Mouse (Mus musculus) neural tube, embryonic 12.5 days (tissue): Measurements from ENCODE around the gene Sphk2. TPM values are rescaled to one million over a fixed set of nuclear protein-coding genes. Genes with fewer than 3 reads are reported as not detected.
A peak's percentile ranks its signal among the peaks of the same experiment; 100 is the strongest.

ENCODE experiments used
- ATAC-seq: fragments of 200-750 bp; cut with Nextera tagmentation; 2 replicates; pipeline ENCODE4 v1.8.0; 2017; ENCODE audit warnings: low read depth, mild to moderate bottlenecking, moderate TSS enrichment, moderate library complexity; ENCODE audit not compliant: low FRiP score
- H3K27ac ChIP-seq: fragments of 300-500 bp; sonication (generic); 2 replicates; pipeline ENCODE4 v1.5.1; 2016
- H3K27me3 ChIP-seq: fragments of 300-500 bp; sonication (generic); replicated peaks from 2 replicates; pipeline ENCODE4 v1.6.1; 2016; ENCODE audit warnings: mild to moderate bottlenecking
- H3K36me3 ChIP-seq: fragments of 300-500 bp; sonication (generic); 2 replicates; pipeline ENCODE4 v1.6.1; 2016; ENCODE audit warnings: mild to moderate bottlenecking
- H3K4me1 ChIP-seq: fragments of 300-500 bp; sonication (generic); 2 replicates; pipeline ENCODE4 v1.6.1; 2016
- H3K4me2 ChIP-seq: fragments of 300-500 bp; sonication (generic); replicated peaks from 2 replicates; pipeline ENCODE4 v1.6.1; 2016; ENCODE audit warnings: mild to moderate bottlenecking
- H3K4me3 ChIP-seq: fragments of 300-500 bp; sonication (generic); 2 replicates; pipeline ENCODE4 v1.5.1; 2016
- H3K9ac ChIP-seq: fragments of 300-500 bp; sonication (generic); 2 replicates; pipeline ENCODE4 v1.6.1; 2016; ENCODE audit warnings: mild to moderate bottlenecking
- H3K9me3 ChIP-seq: fragments of 300-500 bp; sonication (generic); 2 replicates; pipeline ENCODE4 v1.6.1; 2016; ENCODE audit warnings: mild to moderate bottlenecking
- WGBS: fragments of 180-500 bp; shearing (Covaris S2); methylation state at CpG from one replicate; pipeline ENCODE4 v1.1.7; 2016; 5-methylcytosine and 5-hydroxymethylcytosine counted together
- polyA plus RNA-seq: library from polyadenylated mRNA; unstranded; fragments of >200 nt; fragmentation: Nextera tagmentation; extraction: Ambion mirVana; gene quantifications from 2 replicates; pipeline ENCODE4 v1.2.1, GENCODE M21; 2016

The Sphk2 gene
- polyA plus RNA-seq, 1 experiment from 2014 or later = 29.0 TPM

- Histone ChIP-seq H3K9me3 (no peaks in the 10 kb centered on the region), H3K9ac (peak overlapping the region; percentile 67), H3K4me1 (peaks cover 41% of the 10 kb centered on the region), H3K36me3 (no peaks in the 10 kb centered on the region), H3K27me3 (peaks cover 26% of the 10 kb centered on the region), H3K4me2 (peak overlapping the region; percentile 80), H3K4me3 (peak overlapping the region; percentile 47), H3K27ac (peak overlapping the region; percentile 46; the same call in 1 of the 2 replicates)
- under 1% methylated on average over 20 of the region's 20 CpGs for WGBS
- ATAC-seq = peak; percentile 6
These were observed 17.3 kb downstream of the Sphk2 start for GRCm38 (mm10) chr7:45700301-45701015.

GRCm38 (mm10) chr7:45699523-45700141, 18.2 kb downstream of the Sphk2 start, which contains the start of gene Car11:
Car11 (plus strand) TSS chr7:45699843.
- ATAC-seq = no peak
- Histone ChIP-seq H3K9ac (peak within 1 kb of the TSS; percentile 67), H3K4me3 (peak within 1 kb of the TSS; percentile 47), H3K9me3 (no peaks in the 10 kb centered on the region), H3K4me1 (peaks cover 43% of the 10 kb centered on the region), H3K36me3 (no peaks in the 10 kb centered on the region), H3K27ac (peak within 1 kb of the TSS; percentile 46; the same call in 1 of the 2 replicates), H3K4me2 (peak within 1 kb of the TSS; percentile 80), H3K27me3 (peaks cover 26% of the 10 kb centered on the region)
- 1% methylated on average over 36 of the region's 36 CpGs for WGBS

- no peaks in the 10 kb centered on the region for H3K9me3 ChIP-seq
- H3K27me3 ChIP-seq = peaks cover 26% of the 10 kb centered on the region
- no peak overlapping the region for H3K9ac ChIP-seq
- no peak for ATAC-seq
- no peak overlapping the region for H3K27ac ChIP-seq
- 80% methylated on average over 7 of the region's 7 CpGs for WGBS
- H3K36me3 ChIP-seq = no peaks in the 10 kb centered on the region
- H3K4me1 ChIP-seq = peaks cover 30% of the 10 kb centered on the region
- H3K4me3 ChIP-seq = no peak overlapping the region
- H3K4me2 ChIP-seq = no peak overlapping the region
These were observed 19.9 kb downstream of the Sphk2 start for GRCm38 (mm10) chr7:45697894-45698293.

- H3K27me3 ChIP-seq = peaks cover 19% of the 10 kb centered on the region
These were observed 22.7 kb downstream of the Sphk2 start for GRCm38 (mm10) chr7:45695098-45695497.

DNA sequence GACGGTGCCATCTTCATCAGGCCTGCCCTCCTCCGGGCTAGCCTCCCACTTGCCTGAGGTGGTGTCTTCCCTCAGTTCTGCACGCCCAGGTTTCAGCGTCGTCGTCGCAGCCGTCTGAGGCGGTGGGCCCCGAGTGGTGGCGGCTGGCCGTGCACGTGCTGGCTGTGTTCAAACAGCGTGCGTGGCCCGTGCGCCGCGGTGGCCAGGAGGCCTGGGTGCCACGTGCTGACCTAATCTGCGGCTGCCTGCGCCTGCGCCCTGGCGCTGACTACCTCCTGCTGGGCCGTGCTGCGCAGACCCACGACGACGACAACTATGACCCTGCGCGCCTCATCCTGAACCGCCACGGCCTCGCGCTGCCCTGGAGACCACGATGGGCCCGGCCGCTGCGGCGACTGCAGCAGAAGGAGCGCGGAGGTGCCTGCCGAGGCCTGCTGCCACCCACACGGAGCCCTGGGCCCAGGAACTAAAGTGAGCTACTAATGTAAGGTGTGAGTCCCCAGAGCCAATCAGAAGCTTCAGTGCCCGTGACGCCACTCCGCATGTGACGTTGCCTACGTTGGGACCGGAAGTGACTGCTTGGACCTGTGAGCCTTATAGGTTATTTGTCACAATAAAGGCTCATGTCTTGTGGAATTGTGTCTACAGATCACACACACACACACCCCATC, 23.7 kb downstream of the Sphk2 start, which contains the start of gene Sec1:
TSS of gene Sec1 (minus strand) at position 482 of the 671 bp plus-strand sequence.
- H3K36me3 ChIP-seq = no peaks in the 10 kb centered on the region
- H3K27me3 ChIP-seq = peaks cover 9% of the 10 kb centered on the region
- no peak within 1 kb of the TSS for H3K9ac ChIP-seq
- no peak within 1 kb of the TSS for H3K4me3 ChIP-seq
- no peak within 1 kb of the TSS for H3K4me2 ChIP-seq
- no peaks in the 10 kb centered on the region for H3K9me3 ChIP-seq
- H3K4me1 ChIP-seq = peaks cover 6% of the 10 kb centered on the region
- ATAC-seq = no peak
- no peak within 1 kb of the TSS for H3K27ac ChIP-seq
- WGBS = 89% methylated on average over 50 of the region's 50 CpGs

More at GRCm38 (mm10) chr7:45695098-45695497, 22.7 kb downstream of the Sphk2 start:
- Histone ChIP-seq H3K4me1 (peaks cover 15% of the 10 kb centered on the region), H3K4me3 (no peak overlapping the region), H3K4me2 (no peak overlapping the region), H3K27ac (no peak overlapping the region), H3K9ac (no peak overlapping the region), H3K36me3 (no peaks in the 10 kb centered on the region), H3K9me3 (no peaks in the 10 kb centered on the region)
- ATAC-seq = peak; percentile 45; the same call in 1 of the 2 replicates
- 4% methylated on average over 6 of the region's 6 CpGs for WGBS

- 84% methylated on average over 2 of the region's 2 CpGs for WGBS
- Histone ChIP-seq H3K36me3 (no peaks in the 10 kb centered on the region), H3K9ac (no peak overlapping the region), H3K4me1 (peaks cover 6% of the 10 kb centered on the region), H3K27me3 (no peaks in the 10 kb centered on the region), H3K9me3 (no peaks in the 10 kb centered on the region), H3K27ac (no peak overlapping the region), H3K4me3 (no peak overlapping the region), H3K4me2 (no peak overlapping the region)
- ATAC-seq = no peak
These were observed 25.4 kb downstream of the Sphk2 start for GRCm38 (mm10) chr7:45692364-45692763.

- no peak overlapping the region for H3K27ac ChIP-seq
- WGBS = 79% methylated on average over 11 of the region's 11 CpGs
These were observed 28.0 kb downstream of the Sphk2 start for GRCm38 (mm10) chr7:45689800-45690199.

GRCm38 (mm10) chr7:45689099-45689498, 28.7 kb downstream of the Sphk2 start:
- Histone ChIP-seq H3K4me3 (no peak overlapping the region), H3K9me3 (no peaks in the 10 kb centered on the region), H3K27ac (no peak overlapping the region), H3K4me1 (peaks cover 13% of the 10 kb centered on the region), H3K4me2 (no peak overlapping the region), H3K36me3 (no peaks in the 10 kb centered on the region), H3K9ac (no peak overlapping the region), H3K27me3 (no peaks in the 10 kb centered on the region)
- WGBS = 61% methylated on average over 6 of the region's 6 CpGs
- no peak for ATAC-seq

More at GRCm38 (mm10) chr7:45689800-45690199, 28.0 kb downstream of the Sphk2 start:
- peaks cover 13% of the 10 kb centered on the region for H3K4me1 ChIP-seq
- no peak overlapping the region for H3K9ac ChIP-seq
- no peak overlapping the region for H3K4me3 ChIP-seq
- no peaks in the 10 kb centered on the region for H3K36me3 ChIP-seq
- H3K4me2 ChIP-seq = no peak overlapping the region
- no peaks in the 10 kb centered on the region for H3K9me3 ChIP-seq
- ATAC-seq = no peak
- H3K27me3 ChIP-seq = no peaks in the 10 kb centered on the region

DNA sequence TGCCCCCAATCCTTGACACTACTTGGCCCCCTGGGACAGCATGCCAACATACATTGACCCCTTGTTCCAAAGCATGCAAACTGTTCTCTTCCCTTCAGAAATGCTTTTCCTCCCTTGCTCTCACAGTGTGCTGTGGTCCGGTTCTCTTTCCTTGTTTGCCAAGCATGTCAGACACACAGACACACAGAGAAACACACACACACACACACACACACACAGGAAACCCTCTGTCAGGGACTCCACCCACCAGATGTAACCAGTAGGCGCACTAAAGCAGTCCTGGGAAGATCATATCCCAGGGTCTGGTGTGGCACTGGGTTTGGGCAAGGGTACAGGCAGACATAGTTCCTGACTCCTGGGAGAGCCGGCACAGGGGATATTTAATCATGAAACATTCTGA, 31.0 kb downstream of the Sphk2 start:
- H3K4me3 ChIP-seq = no peak overlapping the region
- no peak overlapping the region for H3K27ac ChIP-seq
- no peak overlapping the region for H3K9ac ChIP-seq
- H3K9me3 ChIP-seq = no peaks in the 10 kb centered on the region
- peaks cover 19% of the 10 kb centered on the region for H3K4me1 ChIP-seq
- no peaks in the 10 kb centered on the region for H3K36me3 ChIP-seq
- no peaks in the 10 kb centered on the region for H3K27me3 ChIP-seq
- 69% methylated on average over 3 of the region's 3 CpGs for WGBS
- no peak overlapping the region for H3K4me2 ChIP-seq
- no peak for ATAC-seq

DNA sequence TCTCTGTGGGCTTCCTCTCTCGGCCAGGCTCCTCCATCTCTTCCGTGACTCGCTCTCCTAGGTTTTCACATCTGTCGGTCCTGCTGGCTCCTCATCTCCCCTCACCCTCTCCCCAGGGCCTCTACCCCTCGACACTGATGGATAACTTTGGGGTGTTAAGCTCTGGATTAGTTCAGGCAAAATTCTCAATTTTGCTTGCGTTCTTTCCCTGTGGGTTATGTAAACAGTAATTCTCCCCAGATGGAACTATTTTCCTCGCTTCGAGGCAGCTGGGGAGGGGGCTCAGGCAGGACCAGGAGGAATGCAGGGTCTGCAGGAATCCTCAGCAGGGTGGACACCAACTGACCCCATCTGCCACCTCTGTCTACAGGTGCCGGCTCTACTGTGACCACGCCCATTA, 32.0 kb downstream of the Sphk2 start:
- Histone ChIP-seq H3K4me2 (0 out of 2 replicates have a peak overlapping the region, but pooled peaks have one; percentile 10), H3K4me1 (peaks cover 19% of the 10 kb centered on the region), H3K4me3 (no peak overlapping the region), H3K36me3 (no peaks in the 10 kb centered on the region), H3K27me3 (no peaks in the 10 kb centered on the region), H3K9ac (no peak overlapping the region), H3K27ac (no peak overlapping the region), H3K9me3 (no peaks in the 10 kb centered on the region)
- WGBS = 56% methylated on average over 10 of the region's 10 CpGs
- ATAC-seq = no peak

DNA sequence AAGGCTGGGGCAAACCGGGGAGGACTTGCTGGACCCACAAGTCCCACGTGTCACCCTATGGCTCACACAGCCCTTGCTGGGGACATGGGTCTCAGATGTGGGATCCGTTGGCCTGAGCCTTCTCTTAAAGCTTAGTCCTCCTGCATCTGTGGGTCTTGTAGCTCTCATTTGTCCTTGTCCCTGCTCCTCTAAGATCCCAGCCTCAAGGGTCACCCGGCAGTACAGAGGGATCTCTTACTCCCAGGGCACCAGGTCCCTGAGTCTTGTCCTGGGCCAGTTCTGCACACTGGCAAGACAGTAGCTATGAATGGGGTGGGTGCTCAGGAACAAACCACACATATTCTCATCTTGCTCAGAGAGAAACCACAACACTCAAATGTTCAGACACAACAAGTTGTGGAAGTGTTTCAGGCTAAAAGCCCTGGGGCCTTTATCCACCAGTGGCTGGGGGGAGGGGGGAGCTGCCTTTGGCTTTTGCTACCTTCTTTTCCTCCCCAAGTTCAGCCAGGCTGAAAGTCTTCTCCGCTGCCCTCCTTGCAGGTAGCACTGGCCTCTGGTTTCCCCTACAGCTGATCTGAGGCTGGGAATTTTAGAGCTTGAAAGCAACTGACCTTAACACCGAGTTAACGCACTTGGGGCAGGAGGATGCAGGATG, 34.3 kb downstream of the Sphk2 start, which contains the start of gene Ntn5:
TSS of gene Ntn5 (plus strand) at position 627 of the 655 bp plus-strand sequence.
- 79% methylated on average over 7 of the region's 7 CpGs for WGBS
- no peak within 1 kb of the TSS for H3K4me3 ChIP-seq
- H3K9ac ChIP-seq = 0 out of 2 replicates have a peak within 1 kb of the TSS, but pooled peaks have one; percentile 7

More for the DNA sequence above, 34.3 kb downstream of the Sphk2 start, which contains the start of gene Ntn5:
- no peak for ATAC-seq
- Histone ChIP-seq H3K27ac (no peak within 1 kb of the TSS), H3K4me1 (peaks cover 19% of the 10 kb centered on the region), H3K27me3 (no peaks in the 10 kb centered on the region), H3K9me3 (no peaks in the 10 kb centered on the region), H3K4me2 (peak within 1 kb of the TSS; percentile 47; the same call in 1 of the 2 replicates), H3K36me3 (no peaks in the 10 kb centered on the region)
